Mouse (Mus musculus) heart, adult 9 months (tissue): ENCODE data around the gene Tub.

Source experiments
- DNase-seq, 2 experiments: peaks; one replicate each; pipeline ENCODE4 v3.0.0; 2022; ENCODE audit warnings: low spot score in 2 of 2

Tub gene

DNA sequence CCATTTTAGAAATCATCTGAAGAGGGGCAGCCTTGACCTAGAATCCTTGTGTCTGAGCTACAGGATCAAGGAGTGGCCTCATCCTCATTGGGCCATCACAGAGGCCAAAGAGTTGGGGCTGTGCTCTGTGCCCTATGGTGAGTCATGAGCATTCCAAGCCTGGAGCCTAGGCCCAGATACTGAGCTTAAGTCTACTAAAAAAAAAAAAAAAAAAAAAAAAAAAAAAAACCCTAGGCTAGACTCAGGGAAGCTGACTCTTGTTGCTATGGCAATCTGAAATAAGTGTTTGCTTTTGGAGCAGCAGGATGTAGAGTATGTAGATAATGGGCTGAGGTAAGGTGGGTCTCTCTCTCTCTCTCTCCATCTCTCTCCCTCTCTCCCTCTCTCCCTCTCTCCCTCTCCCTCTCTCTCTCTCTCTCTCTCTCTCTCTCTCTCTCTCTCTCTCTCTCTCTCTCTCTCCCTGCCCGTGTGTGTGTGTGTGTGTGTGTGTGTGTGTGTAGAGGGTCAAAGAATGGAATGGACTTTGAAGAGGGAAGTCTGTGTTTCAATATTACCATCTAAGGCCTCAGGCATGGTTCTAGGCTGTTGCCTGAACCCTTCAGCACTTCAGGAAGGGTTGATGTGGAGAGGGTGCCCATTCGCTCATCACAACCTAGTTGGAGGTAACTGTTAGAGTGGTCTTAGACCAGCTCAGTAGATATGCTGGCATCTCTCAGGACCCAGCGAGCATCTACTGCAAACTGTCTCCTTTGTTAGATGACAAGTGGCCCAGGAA is 36.0 kb downstream of the Tub start:
- no peak for DNase-seq

DNA sequence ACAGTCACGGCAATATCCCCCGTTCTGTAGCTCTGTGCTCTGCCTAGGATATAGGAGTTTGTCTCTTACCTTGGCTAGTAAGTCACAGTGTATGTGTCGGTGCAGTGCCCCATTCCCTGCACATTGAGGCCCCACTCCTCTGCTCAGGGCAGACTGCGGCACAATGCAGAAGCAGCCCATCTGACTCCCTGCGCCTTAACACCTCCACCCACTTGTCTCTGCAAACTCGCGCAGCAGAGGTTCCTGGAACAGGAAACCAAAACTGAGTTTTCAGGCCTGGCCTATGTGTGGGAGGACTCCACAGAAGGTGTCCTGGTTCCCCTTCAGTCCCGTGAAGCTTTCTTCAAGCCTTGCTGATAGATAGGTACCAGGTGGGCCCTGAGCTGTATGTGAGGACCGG is 41.1 kb downstream of the Tub start:
- no peak for DNase-seq

GRCm38 (mm10) chr7:108993230-108993629 is 43.1 kb downstream of the Tub start:
- peak; percentile 74 to 83 for DNase-seq

GRCm38 (mm10) chr7:108993881-108994291 is 43.7 kb downstream of the Tub start:
- DNase-seq, result peak; percentile 34 to 36

GRCm38 (mm10) chr7:108996156-108996555 is 46.0 kb downstream of the Tub start:
- DNase-seq, result no peak

DNA sequence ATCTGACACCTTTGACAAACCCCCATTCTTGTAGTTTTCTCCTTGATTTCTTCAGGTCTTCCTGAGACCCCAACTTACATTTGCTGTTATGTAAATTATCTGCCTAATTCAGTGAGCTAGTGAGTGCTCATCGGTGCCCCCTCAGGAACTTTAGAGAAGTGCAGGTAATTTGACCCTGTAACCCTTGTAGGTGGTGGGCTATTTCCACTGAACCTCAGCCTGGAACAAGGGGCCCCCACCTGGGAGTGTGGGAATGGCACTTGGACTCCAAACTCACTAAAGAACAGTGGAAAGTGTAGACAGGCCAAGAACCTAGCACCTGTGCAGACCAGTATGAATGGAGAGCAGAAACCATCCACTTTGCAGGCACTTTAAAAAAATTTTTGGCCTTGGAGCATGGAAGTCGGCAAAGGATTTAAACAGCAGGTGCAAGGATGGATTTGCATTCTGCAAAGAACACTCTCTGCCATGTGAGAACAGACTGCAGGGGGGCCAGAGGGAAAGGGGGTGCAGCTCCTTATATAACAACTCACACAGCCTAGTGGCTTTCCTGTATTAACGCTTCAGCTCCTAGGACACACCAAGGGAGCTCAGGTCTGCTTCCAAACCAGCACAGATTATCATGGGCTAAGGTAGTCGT is 50.3 kb downstream of the Tub start:
- DNase-seq, result no peak

DNA sequence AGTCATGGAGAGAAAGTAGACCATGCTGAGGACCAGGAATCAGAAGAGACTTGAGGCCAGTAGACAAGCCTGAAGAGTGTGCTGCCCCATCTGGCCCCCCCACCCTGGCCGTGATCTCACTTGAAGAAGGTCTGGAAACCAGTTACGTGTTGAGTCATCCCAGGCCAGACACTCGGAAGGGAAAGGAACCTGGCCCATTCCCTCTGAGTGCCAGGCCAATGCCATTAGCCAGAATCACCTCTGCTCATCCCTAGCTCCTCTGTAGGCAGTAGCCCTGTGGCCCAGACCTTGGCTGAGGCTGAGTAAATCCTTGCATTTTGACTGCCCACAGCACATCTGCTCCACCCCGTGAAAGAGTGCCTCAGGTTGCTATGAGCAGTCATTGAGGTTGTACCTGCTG is 51.8 kb downstream of the Tub start:
- no peak for DNase-seq

DNA sequence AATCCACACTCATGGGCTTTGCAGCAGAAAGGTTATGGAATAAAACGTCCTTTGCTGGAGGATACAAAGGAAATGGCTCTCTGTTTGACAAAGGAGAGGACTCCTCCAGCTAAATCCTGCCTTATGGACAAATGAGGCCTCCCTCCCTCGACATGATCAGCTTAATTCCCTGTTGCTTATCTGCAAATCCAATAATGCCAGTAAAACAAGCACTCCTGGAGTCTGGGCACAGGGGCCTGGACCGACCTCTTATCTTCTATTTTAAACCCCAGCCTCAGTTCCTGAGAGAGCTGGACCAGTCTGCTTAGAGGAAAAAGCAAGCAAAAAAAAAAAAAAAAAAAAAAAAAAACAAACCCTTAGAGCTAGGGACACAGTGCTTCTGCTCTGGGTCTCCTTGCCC is 53.5 kb downstream of the Tub start:
- no peak for DNase-seq

DNA sequence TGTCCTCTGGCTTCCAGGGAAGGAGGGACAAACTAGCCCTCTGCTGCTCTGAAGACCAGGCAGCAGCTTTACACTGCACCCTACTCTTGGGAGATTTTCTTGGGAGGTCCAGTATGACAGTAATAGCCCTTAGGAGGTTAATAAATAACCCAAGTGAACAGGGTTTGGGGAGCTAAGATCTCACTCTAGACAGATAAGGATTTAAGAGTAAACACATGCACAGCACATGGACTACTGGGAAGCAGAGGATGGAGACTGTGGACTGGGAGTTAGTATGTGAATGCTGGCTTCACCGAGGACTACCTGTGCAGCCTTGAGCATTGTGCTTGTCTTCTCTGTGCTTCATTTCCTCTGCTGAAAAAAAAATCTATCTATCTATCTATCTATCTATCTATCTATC is 59.1 kb downstream of the Tub start:
- no peak for DNase-seq

GRCm38 (mm10) chr7:109010720-109011595 is 60.8 kb downstream of the Tub start:
- no peak for DNase-seq

DNA sequence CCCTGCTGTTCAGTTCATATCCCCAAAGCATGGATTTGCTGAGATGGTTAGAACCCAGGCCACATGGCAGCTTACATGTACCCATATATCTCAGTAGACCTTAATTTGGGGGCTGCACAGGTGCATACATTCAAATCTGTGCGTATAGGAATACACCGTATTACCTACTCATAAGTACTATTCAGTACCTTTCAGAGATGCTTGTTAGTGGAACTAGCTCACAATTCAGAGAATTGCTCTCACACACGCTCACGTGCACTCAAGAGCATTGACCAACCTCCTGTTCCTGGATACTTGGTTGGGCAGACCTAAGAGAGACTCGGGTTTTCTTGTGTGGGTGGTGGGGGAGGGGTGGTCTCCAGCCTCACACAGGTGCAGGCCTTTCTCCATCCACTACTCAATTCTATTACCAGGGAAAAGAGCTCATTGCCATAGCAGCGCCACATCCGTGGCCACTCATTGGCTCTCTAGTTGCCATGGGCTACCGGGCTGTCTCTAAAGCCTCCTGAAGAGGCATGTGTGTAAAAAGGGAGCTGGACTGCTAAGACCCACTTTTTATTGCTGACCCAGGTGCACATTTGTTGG is 61.5 kb downstream of the Tub start:
- no peak for DNase-seq

DNA sequence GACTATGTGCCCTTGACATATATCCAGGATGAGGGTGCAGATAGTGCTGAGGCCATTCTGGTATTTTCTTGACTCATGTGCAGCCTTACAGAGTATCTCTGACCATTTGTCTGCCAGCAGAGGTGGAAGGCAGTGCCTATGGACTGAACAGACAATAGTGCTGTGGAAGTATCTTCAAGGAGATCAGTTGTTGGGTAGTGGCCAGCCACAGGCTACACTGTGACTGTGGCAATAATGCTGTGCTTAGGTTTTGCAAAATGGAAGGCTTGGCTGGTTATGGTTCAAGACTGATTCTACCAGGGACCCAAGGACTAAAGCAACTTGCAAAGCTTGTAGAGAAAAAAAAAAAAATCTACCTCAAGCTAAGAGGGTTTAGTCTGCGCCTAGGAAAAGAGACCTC is 62.4 kb downstream of the Tub start:
- no peak for DNase-seq

- DNase-seq, result no peak
Measured at GRCm38 (mm10) chr7:109012998-109013625, 63.0 kb downstream of the Tub start.

DNA sequence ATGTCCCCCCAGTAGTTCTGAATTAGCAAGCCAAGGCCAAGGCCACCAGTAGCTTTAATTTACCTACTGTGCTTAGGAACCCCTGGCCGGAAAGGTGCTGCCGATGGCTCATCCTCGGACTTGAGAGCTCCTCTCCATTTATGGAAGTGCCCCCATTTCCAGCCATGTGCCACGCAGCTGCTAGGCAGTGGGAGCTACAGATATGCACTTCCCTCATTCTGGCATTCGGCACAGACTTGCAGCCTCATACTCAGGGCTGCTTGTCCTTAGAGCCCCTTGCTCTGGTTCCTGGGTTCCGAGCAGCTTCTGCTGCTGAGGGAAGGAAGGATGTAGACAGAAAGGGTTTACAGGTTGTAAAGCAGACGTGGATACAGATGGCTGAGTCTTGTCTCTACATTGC is 64.7 kb downstream of the Tub start:
- no peak for DNase-seq

- no peak for DNase-seq
Measured at GRCm38 (mm10) chr7:109016378-109016923, 66.3 kb downstream of the Tub start.

GRCm38 (mm10) chr7:109019243-109019642 is 69.1 kb downstream of the Tub start:
- no peak for DNase-seq

DNA sequence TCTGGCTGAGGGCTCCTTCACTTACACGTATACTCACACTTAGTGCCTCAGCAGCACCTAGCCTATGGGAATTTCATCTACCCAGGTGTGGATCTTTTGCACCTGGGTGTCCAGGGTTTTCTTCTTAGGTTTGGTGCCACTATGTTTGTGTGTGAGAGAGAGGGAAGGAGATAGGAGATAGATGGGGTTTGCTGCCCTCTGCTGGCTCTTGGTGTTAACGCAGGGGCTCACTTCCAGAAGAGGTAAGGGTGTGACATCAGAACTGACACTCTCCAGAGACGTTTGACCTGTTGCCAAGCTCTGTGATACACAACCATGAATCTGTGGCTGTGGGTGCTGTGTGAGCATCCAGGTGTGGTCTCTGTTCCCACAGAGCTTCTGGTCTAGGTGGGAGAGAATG is 71.3 kb downstream of the Tub start:
- peak in 1 of 2 experiments; percentile 20 for DNase-seq

GRCm38 (mm10) chr7:109025743-109026142 is 75.6 kb downstream of the Tub start:
- DNase-seq, result no peak

GRCm38 (mm10) chr7:109026976-109027375 is 76.8 kb downstream of the Tub start:
- DNase-seq, result no peak

GRCm38 (mm10) chr7:109027721-109028120 is 77.6 kb downstream of the Tub start:
- DNase-seq, result no peak

DNA sequence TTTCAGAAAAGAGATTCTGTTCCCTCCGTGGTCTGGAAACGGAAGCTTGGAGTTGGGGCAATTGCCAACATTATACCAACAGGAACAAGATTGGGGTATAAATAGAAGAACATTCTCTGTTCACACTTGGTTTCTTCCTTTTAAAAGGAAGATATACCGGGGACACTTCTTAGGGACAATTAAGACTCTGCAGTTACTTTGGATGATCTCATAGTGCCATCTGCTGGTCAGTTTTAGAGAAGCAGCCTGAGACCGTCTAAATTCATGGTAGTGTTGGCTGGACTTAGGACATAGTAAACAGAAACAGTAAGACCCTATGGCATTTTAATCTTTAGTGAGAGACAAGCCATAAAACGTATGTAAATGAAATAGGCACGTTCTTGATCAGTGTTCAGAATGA is 78.1 kb downstream of the Tub start:
- peak in 1 of 2 experiments; percentile 23 for DNase-seq
